Mouse (Mus musculus) heart, embryonic 10.5 days (tissue): ENCODE measurements around the gene Trio. TPM values are rescaled to one million over a fixed set of nuclear protein-coding genes. Genes with fewer than 3 reads are reported as not detected.
A peak's percentile ranks its signal among the peaks of the same experiment; 100 is the strongest.

Experiments
- DNase-seq: peaks from one replicate; pipeline ENCODE4 v3.0.0-alpha.2; 2017; ENCODE audit warnings: low spot score
- H3K27ac ChIP-seq: fragments of 300-500 bp; sonication (generic); 2 replicates; pipeline ENCODE4 v1.5.1; 2016; ENCODE audit warnings: mild to moderate bottlenecking
- H3K27me3 ChIP-seq: fragments of 300-500 bp; sonication (generic); 2 replicates; pipeline ENCODE4 v1.6.1; 2016; ENCODE audit warnings: mild to moderate bottlenecking; ENCODE audit not compliant: poor library complexity, insufficient read depth, severe bottlenecking
- H3K36me3 ChIP-seq: fragments of 300-500 bp; sonication (generic); 2 replicates; pipeline ENCODE4 v1.6.1; 2016; ENCODE audit warnings: mild to moderate bottlenecking, moderate library complexity
- H3K4me1 ChIP-seq: fragments of 300-500 bp; sonication (generic); 2 replicates; pipeline ENCODE4 v1.6.1; 2016; ENCODE audit warnings: mild to moderate bottlenecking
- H3K4me3 ChIP-seq: fragments of 300-500 bp; sonication (generic); 2 replicates; pipeline ENCODE4 v1.5.1; 2016; ENCODE audit warnings: mild to moderate bottlenecking, moderate library complexity
- H3K9me3 ChIP-seq: fragments of 300-500 bp; sonication (generic); 2 replicates; pipeline ENCODE4 v1.6.1; 2016; ENCODE audit warnings: mild to moderate bottlenecking, moderate library complexity
- WGBS: fragments of 180-500 bp; shearing (Covaris S2); methylation state at CpG from one replicate; pipeline ENCODE4 v1.1.7; 2016; 5-methylcytosine and 5-hydroxymethylcytosine counted together
- polyA plus RNA-seq: library from polyadenylated mRNA; unstranded; fragments of >200 nt; fragmentation: Nextera tagmentation; extraction: Ambion mirVana; gene quantifications from 2 replicates; pipeline ENCODE4 v1.2.1, GENCODE M21; 2016

Trio gene
- polyA plus RNA-seq, 1 experiment from 2014 or later, result 22.7 TPM

GRCm38 (mm10) chr15:27949196-27949595, 76.5 kb downstream of the Trio start:
- Histone ChIP-seq H3K27ac (no peak overlapping the region), H3K36me3 (no peaks in the 10 kb centered on the region), H3K4me3 (no peak overlapping the region), H3K4me1 (peaks cover 44% of the 10 kb centered on the region), H3K9me3 (no peaks in the 10 kb centered on the region), H3K27me3 (no peaks in the 10 kb centered on the region)
- no peak for DNase-seq
- 87% methylated on average over 9 of the region's 9 CpGs for WGBS

- Histone ChIP-seq H3K9me3 (no peaks in the 10 kb centered on the region), H3K36me3 (no peaks in the 10 kb centered on the region), H3K4me3 (no peak overlapping the region), H3K27ac (no peak overlapping the region), H3K4me1 (peaks cover 42% of the 10 kb centered on the region), H3K27me3 (no peaks in the 10 kb centered on the region)
- no peak for DNase-seq
- 85% methylated on average over 3 of the region's 3 CpGs for WGBS
Observed at GRCm38 (mm10) chr15:27947880-27948279, 77.8 kb downstream of the Trio start.

GRCm38 (mm10) chr15:27945570-27945969, 80.1 kb downstream of the Trio start:
- Histone ChIP-seq H3K4me3 (no peak overlapping the region), H3K27ac (no peak overlapping the region), H3K9me3 (no peaks in the 10 kb centered on the region), H3K27me3 (no peaks in the 10 kb centered on the region), H3K4me1 (peaks cover 61% of the 10 kb centered on the region), H3K36me3 (no peaks in the 10 kb centered on the region)
- 75% methylated on average over 9 of the region's 9 CpGs for WGBS
- DNase-seq, result no peak

GRCm38 (mm10) chr15:27944898-27945297, 80.8 kb downstream of the Trio start:
- no peak overlapping the region for H3K4me3 ChIP-seq
- H3K27me3 ChIP-seq, result no peaks in the 10 kb centered on the region
- H3K9me3 ChIP-seq, result no peaks in the 10 kb centered on the region
- no peaks in the 10 kb centered on the region for H3K36me3 ChIP-seq
- 86% methylated on average over 11 of the region's 11 CpGs for WGBS
- H3K4me1 ChIP-seq, result peaks cover 67% of the 10 kb centered on the region
- DNase-seq, result no peak
- no peak overlapping the region for H3K27ac ChIP-seq

GRCm38 (mm10) chr15:27943486-27944195, 82.0 kb downstream of the Trio start:
- H3K4me3 ChIP-seq, result no peak overlapping the region
- H3K36me3 ChIP-seq, result no peaks in the 10 kb centered on the region
- 66% methylated on average over 18 of the region's 18 CpGs for WGBS
- H3K27me3 ChIP-seq, result no peaks in the 10 kb centered on the region
- H3K4me1 ChIP-seq, result peaks cover 69% of the 10 kb centered on the region
- no peaks in the 10 kb centered on the region for H3K9me3 ChIP-seq
- peak overlapping the region; percentile 56; the same call in 1 of the 2 replicates for H3K27ac ChIP-seq
- DNase-seq, result no peak

GRCm38 (mm10) chr15:27942148-27942847, 83.3 kb downstream of the Trio start:
- no peak overlapping the region for H3K4me3 ChIP-seq
- peak overlapping the region; percentile 56; the same call in 1 of the 2 replicates for H3K27ac ChIP-seq
- H3K9me3 ChIP-seq, result no peaks in the 10 kb centered on the region
- no peak for DNase-seq
- no peaks in the 10 kb centered on the region for H3K27me3 ChIP-seq
- H3K36me3 ChIP-seq, result no peaks in the 10 kb centered on the region
- 80% methylated on average over 11 of the region's 11 CpGs for WGBS
- peaks cover 80% of the 10 kb centered on the region for H3K4me1 ChIP-seq

- no peaks in the 10 kb centered on the region for H3K36me3 ChIP-seq
- no peak overlapping the region for H3K4me3 ChIP-seq
- no peaks in the 10 kb centered on the region for H3K9me3 ChIP-seq
- 0 out of 2 replicates have a peak overlapping the region, but pooled peaks have one; percentile 56 for H3K27ac ChIP-seq
- peaks cover 80% of the 10 kb centered on the region for H3K4me1 ChIP-seq
- H3K27me3 ChIP-seq, result no peaks in the 10 kb centered on the region
- 76% methylated on average over 8 of the region's 8 CpGs for WGBS
- no peak for DNase-seq
Observed at GRCm38 (mm10) chr15:27941441-27941840, 84.2 kb downstream of the Trio start.

- WGBS, result 70% methylated on average over 8 of the region's 8 CpGs
- Histone ChIP-seq H3K27ac (no peak overlapping the region), H3K4me1 (peaks cover 82% of the 10 kb centered on the region), H3K4me3 (no peak overlapping the region), H3K27me3 (no peaks in the 10 kb centered on the region), H3K36me3 (no peaks in the 10 kb centered on the region), H3K9me3 (no peaks in the 10 kb centered on the region)
- DNase-seq, result no peak
Observed at GRCm38 (mm10) chr15:27941020-27941419, 84.6 kb downstream of the Trio start.

- no peak overlapping the region for H3K4me3 ChIP-seq
- 79% methylated on average over 4 of the region's 4 CpGs for WGBS
- H3K36me3 ChIP-seq, result no peaks in the 10 kb centered on the region
- H3K27me3 ChIP-seq, result no peaks in the 10 kb centered on the region
- no peak overlapping the region for H3K27ac ChIP-seq
- no peak for DNase-seq
- no peaks in the 10 kb centered on the region for H3K9me3 ChIP-seq
- H3K4me1 ChIP-seq, result peaks cover 81% of the 10 kb centered on the region
Observed at GRCm38 (mm10) chr15:27940032-27940431, 85.6 kb downstream of the Trio start.

GRCm38 (mm10) chr15:27938886-27939285, 86.8 kb downstream of the Trio start:
- Histone ChIP-seq H3K4me3 (no peak overlapping the region), H3K9me3 (no peaks in the 10 kb centered on the region), H3K36me3 (no peaks in the 10 kb centered on the region), H3K4me1 (peaks cover 70% of the 10 kb centered on the region), H3K27me3 (no peaks in the 10 kb centered on the region), H3K27ac (peak overlapping the region; percentile 80; the same call in 1 of the 2 replicates)
- WGBS, result 75% methylated on average over 6 of the region's 6 CpGs
- no peak for DNase-seq

GRCm38 (mm10) chr15:27937861-27938833, 87.5 kb downstream of the Trio start:
- WGBS, result 38% methylated on average over 24 of the region's 24 CpGs
- H3K4me1 ChIP-seq, result peaks cover 63% of the 10 kb centered on the region
- peak overlapping the region; percentile 48 for H3K4me3 ChIP-seq
- H3K9me3 ChIP-seq, result no peaks in the 10 kb centered on the region
- no peaks in the 10 kb centered on the region for H3K36me3 ChIP-seq
- H3K27me3 ChIP-seq, result no peaks in the 10 kb centered on the region
- DNase-seq, result no peak
- H3K27ac ChIP-seq, result peak overlapping the region; percentile 80

- Histone ChIP-seq H3K9me3 (no peaks in the 10 kb centered on the region), H3K4me3 (peak overlapping the region; percentile 48), H3K27ac (peak overlapping the region; percentile 80), H3K4me1 (peaks cover 62% of the 10 kb centered on the region), H3K27me3 (no peaks in the 10 kb centered on the region), H3K36me3 (no peaks in the 10 kb centered on the region)
- 22% methylated on average over 20 of the region's 20 CpGs for WGBS
- DNase-seq, result peak; percentile 88
Observed at GRCm38 (mm10) chr15:27937003-27937860, 88.4 kb downstream of the Trio start.
